Mouse (Mus musculus) stomach, postnatal 0 days (tissue): ENCODE measurements at regions not wholly inside any gene's neighbourhood (a gene's known extent, or its start where the extent isn't known, plus 50 kb on each side); places are given as distances from the start of the nearest gene placed in this dataset.
A peak's percentile ranks its signal among the peaks of the same experiment; 100 is the strongest.
"Not testable (repeated sequence)": the region's sequence is repeated elsewhere in the genome, so short reads cannot be mapped to it uniquely, and the experiment has no call there.

ENCODE experiments used
- ATAC-seq: fragments of 200-750 bp; cut with Nextera tagmentation; 2 replicates; pipeline ENCODE4 v1.8.0; 2017; ENCODE audit not compliant: low FRiP score, low TSS enrichment
- DNase-seq: peaks from one replicate; pipeline ENCODE4 v3.0.0-alpha.2; 2016; ENCODE audit warnings: low spot score
- H3K27ac ChIP-seq: fragments of 300-500 bp; sonication (generic); replicated peaks from 2 replicates; pipeline ENCODE4 v1.5.1; 2014; ENCODE audit warnings: mild to moderate bottlenecking, control low read depth
- H3K27me3 ChIP-seq: fragments of 300-500 bp; sonication (generic); 2 replicates; pipeline ENCODE4 v1.6.1; 2014; ENCODE audit warnings: low read length; ENCODE audit not compliant: control insufficient read depth, insufficient read depth
- H3K36me3 ChIP-seq: fragments of 300-500 bp; sonication (generic); 2 replicates; pipeline ENCODE4 v1.6.1; 2014; ENCODE audit warnings: low read length, mixed read lengths; ENCODE audit not compliant: control insufficient read depth, insufficient read depth
- H3K4me1 ChIP-seq: fragments of 300-500 bp; sonication (generic); replicated peaks from 2 replicates; pipeline ENCODE4 v1.6.1; 2014; ENCODE audit warnings: antibody characterized with exemption; ENCODE audit not compliant: control insufficient read depth, insufficient read depth
- H3K4me2 ChIP-seq: fragments of 300-500 bp; sonication (generic); replicated peaks from 2 replicates; pipeline ENCODE4 v1.6.1; 2014; ENCODE audit warnings: low read depth, mild to moderate bottlenecking, control low read depth, moderate library complexity
- H3K4me3 ChIP-seq: fragments of 300-500 bp; sonication (generic); 2 replicates; pipeline ENCODE4 v1.5.1; 2014; ENCODE audit warnings: low read depth, low read length, control low read depth
- H3K9ac ChIP-seq: fragments of 300-500 bp; sonication (generic); 2 replicates; pipeline ENCODE4 v1.6.1; 2014; ENCODE audit warnings: mild to moderate bottlenecking, low read length, control low read depth, mixed read lengths
- H3K9me3 ChIP-seq: fragments of 300-500 bp; sonication (generic); 2 replicates; pipeline ENCODE4 v1.6.1; 2016; ENCODE audit warnings: low read length; ENCODE audit not compliant: control insufficient read depth
- WGBS: fragments of 180-500 bp; shearing (Covaris S2); extraction: QIAGEN DNeasy Blood & Tissue Kit; methylation state at CpG from one replicate; pipeline ENCODE4 v1.1.7; 2014; 5-methylcytosine and 5-hydroxymethylcytosine counted together

- peak overlapping the region; percentile 28 for H3K4me3 ChIP-seq
- not testable (repeated sequence) for H3K9me3 ChIP-seq, H3K36me3 ChIP-seq, ATAC-seq, H3K9ac ChIP-seq, H3K4me1 ChIP-seq, H3K27me3 ChIP-seq, H3K4me2 ChIP-seq, H3K27ac ChIP-seq
- DNase-seq = peak; percentile 81
- 0% methylated on average over 10 of the region's 39 CpGs for WGBS
Observed at GRCm38 (mm10) chr12:20614766-20615165, 375.5 kb upstream of the Asap2 start.
